Mouse (Mus musculus) heart, embryonic 15.5 days (tissue): ENCODE data around the gene Inpp5f. TPM values are rescaled to one million over a fixed set of nuclear protein-coding genes. Genes with fewer than 3 reads are reported as not detected.
"Not testable (repeated sequence)": the region's sequence is repeated elsewhere in the genome, so short reads cannot be mapped to it uniquely, and the experiment has no call there.

ENCODE experiments used
- ATAC-seq: fragments of 200-750 bp; cut with Nextera tagmentation; replicated peaks from 2 replicates; pipeline ENCODE4 v1.8.0; 2017; ENCODE audit warnings: low read depth, moderate TSS enrichment; ENCODE audit not compliant: insufficient number of reproducible peaks, insufficient read depth, low FRiP score
- H3K27ac ChIP-seq: fragments of 300-500 bp; sonication (generic); 2 replicates; pipeline ENCODE4 v1.5.1; 2015; ENCODE audit warnings: mild to moderate bottlenecking, inconsistent platforms
- H3K27me3 ChIP-seq: fragments of 300-500 bp; sonication (generic); 2 replicates; pipeline ENCODE4 v1.6.1; 2015; ENCODE audit warnings: inconsistent platforms
- H3K36me3 ChIP-seq: fragments of 300-500 bp; sonication (generic); 2 replicates; pipeline ENCODE4 v1.6.1; 2015; ENCODE audit warnings: mild to moderate bottlenecking, inconsistent platforms
- H3K4me1 ChIP-seq: fragments of 300-500 bp; sonication (generic); replicated peaks from 2 replicates; pipeline ENCODE4 v1.6.1; 2015; ENCODE audit warnings: inconsistent platforms
- H3K4me2 ChIP-seq: fragments of 300-500 bp; sonication (generic); 2 replicates; pipeline ENCODE4 v1.6.1; 2015; ENCODE audit warnings: inconsistent platforms, mild to moderate bottlenecking, moderate library complexity
- H3K4me3 ChIP-seq: fragments of 300-500 bp; sonication (generic); 2 replicates; pipeline ENCODE4 v1.5.1; 2015; ENCODE audit warnings: mild to moderate bottlenecking, inconsistent platforms
- H3K9ac ChIP-seq: fragments of 300-500 bp; sonication (generic); 2 replicates; pipeline ENCODE4 v1.6.1; 2015; ENCODE audit warnings: mild to moderate bottlenecking, inconsistent platforms
- H3K9me3 ChIP-seq: fragments of 300-500 bp; sonication (generic); replicated peaks from 2 replicates; pipeline ENCODE4 v1.6.1; 2016; ENCODE audit warnings: inconsistent platforms
- WGBS: fragments of 180-500 bp; shearing (Covaris S2); methylation state at CpG from one replicate; pipeline ENCODE4 v1.1.7; 2015; ENCODE audit warnings: mixed read lengths; 5-methylcytosine and 5-hydroxymethylcytosine counted together
- polyA plus RNA-seq: library from polyadenylated mRNA; unstranded; fragments of >200 nt; fragmentation: Nextera tagmentation; extraction: Ambion mirVana; gene quantifications from 2 replicates; pipeline ENCODE4 v1.2.1, GENCODE M21; 2015

The Inpp5f gene
- polyA plus RNA-seq, 1 experiment from 2014 or later: 8.8 TPM

DNA sequence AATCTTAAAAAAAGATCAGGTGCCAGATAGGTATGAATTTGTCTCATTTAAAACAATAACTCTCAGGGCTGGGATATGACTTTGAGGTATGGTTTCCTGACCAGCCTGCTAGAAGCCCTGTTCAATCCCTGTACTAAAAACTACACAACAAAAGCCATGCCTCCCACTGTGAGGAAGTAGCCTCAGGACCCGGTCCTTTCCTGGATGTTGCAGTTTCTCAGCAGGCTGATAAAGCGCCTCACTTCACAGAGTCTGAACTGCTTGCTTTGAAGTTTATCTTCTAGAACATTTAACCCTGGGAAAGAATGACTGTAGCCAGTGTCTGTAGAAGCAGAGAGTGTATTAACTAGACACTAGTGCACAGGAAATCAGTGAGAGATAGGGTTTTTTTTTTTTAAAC is 57.7 kb downstream of the Inpp5f start:
- Histone ChIP-seq H3K36me3 (0 out of 2 replicates have a peak, but pooled peaks cover 2% of the 10 kb centered on the region), H3K4me3 (no peak overlapping the region), H3K4me2 (no peak overlapping the region), H3K9ac (no peak overlapping the region), H3K27ac (no peak overlapping the region), H3K9me3 (no peaks in the 10 kb centered on the region), H3K27me3 (no peaks in the 10 kb centered on the region), H3K4me1 (peaks cover 15% of the 10 kb centered on the region)
- ATAC-seq: no peak
- 40% methylated on average over 2 of the region's 2 CpGs for WGBS

DNA sequence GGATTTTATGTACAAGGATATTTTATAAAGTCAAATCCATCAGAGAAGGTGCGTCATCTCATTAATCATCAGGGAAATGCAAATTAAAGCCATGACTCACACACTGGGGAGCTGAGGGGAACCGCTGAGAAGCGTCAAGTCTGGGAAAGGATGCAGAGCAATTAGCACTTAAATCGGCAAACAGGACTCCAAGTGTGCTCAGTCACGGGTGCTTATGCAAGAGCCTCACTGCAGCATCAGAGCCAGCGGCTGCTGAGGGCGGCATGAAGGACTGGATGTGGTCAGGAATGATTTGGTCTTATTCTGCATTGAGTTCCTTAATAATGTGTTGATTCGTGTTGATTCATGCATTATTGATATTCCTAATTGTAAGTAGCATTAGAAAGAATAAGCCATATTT is 60.8 kb downstream of the Inpp5f start:
- no peak for ATAC-seq
- Histone ChIP-seq H3K36me3 (0 out of 2 replicates have a peak, but pooled peaks cover 6% of the 10 kb centered on the region), H3K4me2 (peak overlapping the region; percentile 54), H3K4me1 (peaks cover 15% of the 10 kb centered on the region), H3K27me3 (no peaks in the 10 kb centered on the region), H3K9ac (0 out of 2 replicates have a peak overlapping the region, but pooled peaks have one; percentile 25), H3K9me3 (no peaks in the 10 kb centered on the region), H3K27ac (0 out of 2 replicates have a peak overlapping the region, but pooled peaks have one; percentile 35), H3K4me3 (peak overlapping the region; percentile 26)
- 24% methylated on average over 8 of the region's 8 CpGs for WGBS

DNA sequence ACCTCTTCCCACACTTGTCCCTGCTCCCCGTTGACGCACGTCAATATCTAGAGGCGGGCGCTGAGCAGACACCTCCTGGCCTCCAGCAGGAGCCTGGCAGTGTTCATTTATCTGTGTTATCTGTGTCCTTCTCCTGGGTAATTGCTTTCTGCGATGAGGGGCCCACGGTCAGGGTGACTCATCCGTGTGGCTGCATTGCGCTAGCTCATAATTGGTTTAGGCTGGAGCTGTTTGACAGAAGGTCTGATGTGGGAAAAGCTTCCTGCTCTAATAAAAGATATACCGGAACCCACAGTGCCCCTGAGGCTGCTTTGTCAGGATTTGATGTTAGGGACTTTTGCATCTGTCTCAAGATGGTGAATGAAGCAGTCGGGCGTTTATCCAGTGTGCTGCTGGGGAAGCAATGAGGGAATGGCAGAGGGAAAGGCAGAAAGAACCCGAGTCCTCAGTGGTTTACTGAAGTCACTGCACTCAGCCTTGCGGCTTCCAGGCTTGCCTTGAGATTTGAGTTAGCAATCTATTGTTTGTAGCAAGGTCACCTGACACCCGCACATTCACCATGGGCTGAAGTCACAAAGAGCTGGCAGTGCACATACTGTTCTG is 61.4 kb downstream of the Inpp5f start:
- H3K4me3 ChIP-seq: peak overlapping the region; percentile 26
- 7% methylated on average over 15 of the region's 15 CpGs for WGBS
- peak overlapping the region; percentile 54 for H3K4me2 ChIP-seq
- ATAC-seq: peak; percentile 69
- H3K36me3 ChIP-seq: 0 out of 2 replicates have a peak, but pooled peaks cover 6% of the 10 kb centered on the region
- peak overlapping the region; percentile 35 for H3K27ac ChIP-seq
- 0 out of 2 replicates have a peak overlapping the region, but pooled peaks have one; percentile 25 for H3K9ac ChIP-seq
- no peaks in the 10 kb centered on the region for H3K9me3 ChIP-seq
- no peaks in the 10 kb centered on the region for H3K27me3 ChIP-seq
- H3K4me1 ChIP-seq: peaks cover 15% of the 10 kb centered on the region

DNA sequence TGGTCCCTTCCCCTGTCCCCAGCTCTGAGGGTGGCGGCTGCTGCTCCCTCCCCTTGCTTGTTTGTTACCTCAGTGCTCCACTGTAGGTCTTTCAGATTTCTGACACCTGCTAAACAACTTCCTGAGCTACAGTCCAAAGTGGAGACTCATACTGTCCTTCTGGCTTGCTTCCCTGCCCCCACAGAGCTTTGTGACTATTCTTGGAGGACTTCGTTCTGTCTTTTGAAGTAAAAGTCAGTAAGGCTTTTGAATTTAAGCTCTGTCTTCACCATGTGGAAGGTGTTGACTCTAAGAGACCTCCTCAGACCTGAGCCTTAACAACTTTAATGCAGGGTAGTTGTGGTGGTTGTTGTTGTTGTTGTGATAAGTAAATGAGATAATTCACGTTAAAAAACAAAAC is 67.4 kb downstream of the Inpp5f start:
- Histone ChIP-seq H3K27ac (no peak overlapping the region), H3K9me3 (no peaks in the 10 kb centered on the region), H3K36me3 (peaks cover 10% of the 10 kb centered on the region; the same call in 1 of the 2 replicates), H3K4me3 (no peak overlapping the region), H3K4me1 (no peaks in the 10 kb centered on the region), H3K4me2 (no peak overlapping the region), H3K27me3 (no peaks in the 10 kb centered on the region), H3K9ac (no peak overlapping the region)
- 56% methylated on average over 3 of the region's 3 CpGs for WGBS
- no peak for ATAC-seq

DNA sequence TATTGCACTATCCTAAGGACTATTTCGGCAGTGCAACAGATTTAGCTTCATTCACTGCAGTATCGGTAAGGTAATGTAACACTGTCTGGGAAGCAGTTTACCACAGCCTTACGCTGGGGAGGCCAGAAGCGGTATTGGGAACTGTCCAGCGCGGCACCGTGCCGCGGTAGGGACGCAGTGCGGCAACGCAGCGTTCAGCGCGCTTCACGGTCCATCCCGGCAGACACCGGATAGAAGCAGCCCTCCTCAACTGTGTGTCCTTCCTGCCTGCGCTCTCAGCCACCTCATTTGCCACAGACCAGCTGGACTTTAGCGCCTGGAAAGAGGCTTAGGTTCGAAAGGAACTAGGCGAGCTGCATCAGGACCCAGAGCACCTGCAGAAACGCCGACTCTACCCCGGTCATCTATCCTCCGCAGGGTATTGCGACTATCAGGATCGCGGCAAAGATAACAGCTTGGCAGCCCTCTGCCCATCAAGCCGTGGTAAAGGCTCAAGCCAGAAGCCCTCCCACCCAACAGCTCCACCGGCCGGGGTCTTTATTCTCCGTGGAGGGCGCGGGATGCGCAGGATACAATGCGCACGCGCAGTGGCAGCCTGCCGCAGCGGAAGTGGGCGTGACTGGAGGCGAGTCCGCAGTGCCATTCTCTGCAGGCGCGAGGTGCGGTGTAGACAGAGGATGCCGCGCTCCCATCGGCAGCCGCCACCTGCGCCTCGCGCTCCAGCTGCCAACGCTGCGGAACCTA is 76.9 kb downstream of the Inpp5f start:
- Histone ChIP-seq H3K4me1 (no peaks in the 10 kb centered on the region), H3K27me3 (no peaks in the 10 kb centered on the region), H3K36me3 (peaks cover 40% of the 10 kb centered on the region), H3K27ac (no peak overlapping the region), H3K4me3 (peak overlapping the region; percentile 53), H3K4me2 (peak overlapping the region; percentile 72), H3K9ac (no peak overlapping the region), H3K9me3 (no peaks in the 10 kb centered on the region)
- ATAC-seq: peak; percentile 66; the same call in 1 of the 2 replicates
- 55% methylated on average over 56 of the region's 56 CpGs for WGBS

DNA sequence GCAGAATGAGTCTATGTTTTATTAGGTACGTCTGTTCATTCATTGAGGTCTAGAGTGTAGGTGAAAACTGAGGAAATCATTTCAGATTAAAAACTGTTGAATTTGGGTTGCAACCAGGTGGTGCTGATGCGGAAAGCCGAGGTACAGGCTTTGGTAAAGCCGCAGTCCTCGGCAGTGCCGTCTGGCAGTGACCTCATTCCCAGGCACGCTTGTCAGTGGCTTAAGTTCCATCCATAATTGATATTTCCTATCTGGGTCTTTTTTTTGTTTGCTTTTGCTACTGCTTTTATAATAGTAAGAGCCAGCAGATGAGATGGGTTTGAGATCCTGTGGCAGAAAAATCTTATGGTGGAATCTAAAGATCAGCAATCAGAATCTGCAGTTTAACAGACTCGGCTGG is 78.2 kb downstream of the Inpp5f start:
- Histone ChIP-seq H3K9me3 (no peaks in the 10 kb centered on the region), H3K9ac (no peak overlapping the region), H3K4me2 (no peak overlapping the region), H3K27me3 (no peaks in the 10 kb centered on the region), H3K27ac (no peak overlapping the region), H3K36me3 (peaks cover 35% of the 10 kb centered on the region), H3K4me1 (no peaks in the 10 kb centered on the region), H3K4me3 (no peak overlapping the region)
- ATAC-seq: no peak
- WGBS: 87% methylated on average over 8 of the region's 8 CpGs

DNA sequence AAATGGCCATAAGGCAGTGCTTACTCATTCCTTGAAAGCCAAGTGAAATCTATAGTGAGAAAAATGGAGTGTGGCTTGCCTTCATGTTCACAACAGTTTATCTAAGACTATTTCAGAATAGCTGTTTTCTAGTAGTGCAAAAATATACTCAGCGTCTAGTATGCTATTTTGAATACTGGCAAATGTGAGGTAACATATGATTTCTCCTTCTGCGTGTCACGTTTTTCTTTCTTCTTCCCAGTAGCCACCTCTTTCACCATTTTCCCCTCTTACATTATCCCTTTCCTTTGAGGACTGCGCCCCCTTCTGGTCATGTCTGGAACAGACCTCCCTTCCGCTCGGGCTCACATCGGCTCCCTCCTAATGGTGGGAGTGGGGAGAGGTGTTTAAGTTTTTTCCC is 78.9 kb downstream of the Inpp5f start:
- H3K27ac ChIP-seq: no peak overlapping the region
- H3K9ac ChIP-seq: no peak overlapping the region
- H3K4me2 ChIP-seq: no peak overlapping the region
- no peaks in the 10 kb centered on the region for H3K4me1 ChIP-seq
- no peaks in the 10 kb centered on the region for H3K9me3 ChIP-seq
- no peaks in the 10 kb centered on the region for H3K27me3 ChIP-seq
- H3K4me3 ChIP-seq: no peak overlapping the region
- H3K36me3 ChIP-seq: peaks cover 37% of the 10 kb centered on the region
- 16% methylated on average over 7 of the region's 7 CpGs for WGBS
- no peak for ATAC-seq

DNA sequence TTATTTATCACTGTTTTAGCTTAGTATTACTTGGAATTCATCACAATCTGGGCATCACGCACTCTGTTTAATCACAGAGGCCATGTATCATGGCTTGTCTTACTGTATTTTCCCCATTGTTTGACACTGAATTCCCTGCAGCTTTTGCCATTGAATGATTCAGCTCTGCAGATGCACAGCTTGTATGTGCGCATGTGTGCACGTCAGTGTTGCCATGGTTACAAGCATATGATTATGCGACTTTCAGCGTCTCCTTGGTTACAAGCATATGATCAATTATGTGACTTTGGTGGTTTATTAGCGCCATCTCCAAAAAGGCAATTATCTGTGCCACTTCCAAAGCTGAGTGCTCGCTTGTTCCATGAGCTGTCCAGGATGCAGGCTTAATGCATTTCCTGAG is 79.7 kb downstream of the Inpp5f start:
- ATAC-seq: no peak
- H3K4me2 ChIP-seq: no peak overlapping the region
- no peaks in the 10 kb centered on the region for H3K4me1 ChIP-seq
- no peak overlapping the region for H3K9ac ChIP-seq
- H3K4me3 ChIP-seq: no peak overlapping the region
- no peaks in the 10 kb centered on the region for H3K9me3 ChIP-seq
- 75% methylated on average over 7 of the region's 7 CpGs for WGBS
- no peaks in the 10 kb centered on the region for H3K27me3 ChIP-seq
- no peak overlapping the region for H3K27ac ChIP-seq
- H3K36me3 ChIP-seq: peaks cover 33% of the 10 kb centered on the region

DNA sequence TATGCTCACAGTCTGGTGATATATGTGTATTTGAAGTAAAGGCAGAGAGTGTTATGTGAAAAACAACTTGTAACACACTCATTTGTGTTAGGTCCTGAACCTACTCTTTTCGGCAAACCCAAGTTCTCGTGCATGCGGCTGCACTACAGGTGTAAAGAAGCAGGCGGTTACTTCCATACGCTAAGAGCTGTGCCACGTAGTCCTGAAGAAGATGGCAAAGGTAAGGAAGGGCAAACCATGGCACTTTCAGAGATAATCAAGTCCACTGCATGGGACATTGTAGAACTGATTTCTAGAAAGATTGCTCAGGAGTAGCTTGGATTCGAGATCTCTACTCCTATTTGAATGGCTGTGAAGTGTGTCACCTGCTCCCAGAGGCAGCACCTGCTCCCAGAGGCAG is 81.0 kb downstream of the Inpp5f start:
- Histone ChIP-seq H3K4me1 (no peaks in the 10 kb centered on the region), H3K9ac (no peak overlapping the region), H3K9me3 (no peaks in the 10 kb centered on the region), H3K4me3 (no peak overlapping the region), H3K27me3 (no peaks in the 10 kb centered on the region), H3K4me2 (no peak overlapping the region), H3K36me3 (peaks cover 39% of the 10 kb centered on the region), H3K27ac (no peak overlapping the region)
- WGBS: 87% methylated on average over 7 of the region's 7 CpGs
- no peak for ATAC-seq

DNA sequence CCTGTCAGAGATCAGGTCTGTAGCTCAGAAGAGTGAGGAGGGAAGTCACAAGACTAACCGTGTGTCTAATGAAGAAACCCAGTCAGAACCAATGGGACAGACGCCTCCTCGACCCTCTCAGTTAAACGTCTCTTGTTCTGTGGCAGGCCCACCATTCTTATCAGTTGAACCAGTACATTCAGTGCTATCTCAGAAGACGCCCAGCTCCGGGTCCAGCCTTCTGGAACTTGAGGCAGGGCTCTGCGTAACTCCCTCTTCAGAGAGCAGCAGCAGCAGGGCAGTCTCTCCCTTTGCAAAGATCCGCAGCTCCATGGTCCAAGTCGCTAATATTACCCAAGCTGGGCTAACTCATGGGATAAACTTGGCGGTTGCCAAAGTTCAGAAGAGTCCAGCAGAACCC is 83.7 kb downstream of the Inpp5f start:
- 66% methylated on average over 10 of the region's 10 CpGs for WGBS
- peaks cover 52% of the 10 kb centered on the region for H3K36me3 ChIP-seq
- H3K9me3 ChIP-seq: no peaks in the 10 kb centered on the region
- H3K9ac ChIP-seq: no peak overlapping the region
- H3K4me3 ChIP-seq: no peak overlapping the region
- H3K27me3 ChIP-seq: no peaks in the 10 kb centered on the region
- H3K27ac ChIP-seq: no peak overlapping the region
- H3K4me1 ChIP-seq: no peaks in the 10 kb centered on the region
- no peak for ATAC-seq
- no peak overlapping the region for H3K4me2 ChIP-seq

DNA sequence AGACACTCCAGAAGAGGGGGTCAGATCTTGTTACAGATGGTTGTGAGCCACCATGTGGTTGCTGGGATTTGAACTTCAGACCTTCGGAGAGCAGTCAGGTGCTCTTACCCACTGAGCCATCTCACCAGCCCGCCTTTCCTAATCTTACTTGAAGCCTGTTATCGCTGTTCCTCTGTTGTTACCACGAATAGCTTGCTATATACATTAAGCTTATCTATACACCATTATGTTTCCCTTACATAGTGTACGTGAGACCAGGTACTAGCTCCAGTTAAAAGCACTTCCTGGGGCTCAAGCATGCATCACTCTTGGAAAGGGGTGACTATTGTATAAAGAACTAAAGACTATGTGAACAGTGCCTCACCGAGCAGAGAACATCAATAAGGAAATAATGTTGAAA is 88.8 kb downstream of the Inpp5f start:
- ATAC-seq, H3K4me2 ChIP-seq, H3K4me3 ChIP-seq, H3K27me3 ChIP-seq, H3K9ac ChIP-seq, H3K4me1 ChIP-seq, H3K9me3 ChIP-seq, H3K27ac ChIP-seq: not testable (repeated sequence)
- WGBS: 74% methylated on average over 6 of the region's 6 CpGs
- peaks cover 66% of the 10 kb centered on the region for H3K36me3 ChIP-seq
